Mouse (Mus musculus) c-Kit-positive CD71-positive TER-119-positive erythroid progenitor cells, embryonic 14.5 days (primary cell): ENCODE measurements around the gene Smarce1.
"Not testable (repeated sequence)": the region's sequence is repeated elsewhere in the genome, so short reads cannot be mapped to it uniquely, and the experiment has no call there.

Source experiments
- DNase-seq: peaks from one replicate; pipeline ENCODE4 v3.0.0-alpha.2; 2013; ENCODE audit warnings: low spot score

Gene Smarce1

GRCm38 (mm10) chr11:99230261-99231048 is at the start of gene Smarce1:
TSS of gene Smarce1 (minus strand) at chr11:99231017.
- DNase-seq, result peak; percentile 72

- DNase-seq, result no peak
These were observed 49.2 kb upstream of the Smarce1 start for GRCm38 (mm10) chr11:99279986-99280385.

- no peak for DNase-seq
These were observed 46.0 kb upstream of the Smarce1 start for GRCm38 (mm10) chr11:99276786-99277185.

- DNase-seq, result no peak
These were observed 44.8 kb upstream of the Smarce1 start for GRCm38 (mm10) chr11:99275624-99276023.

GRCm38 (mm10) chr11:99272721-99273120 is 41.9 kb upstream of the Smarce1 start:
- no peak for DNase-seq

GRCm38 (mm10) chr11:99269192-99269591 is 38.4 kb upstream of the Smarce1 start:
- DNase-seq, result no peak

GRCm38 (mm10) chr11:99265796-99266195 is 35.0 kb upstream of the Smarce1 start:
- DNase-seq, result no peak

- no peak for DNase-seq
These were observed 34.4 kb upstream of the Smarce1 start for GRCm38 (mm10) chr11:99265220-99265619.

GRCm38 (mm10) chr11:99256213-99256612 is 25.4 kb upstream of the Smarce1 start:
- DNase-seq, result no peak

- DNase-seq, result no peak
These were observed 24.5 kb upstream of the Smarce1 start for GRCm38 (mm10) chr11:99255316-99255715.

- DNase-seq, result no peak
These were observed 23.1 kb upstream of the Smarce1 start for GRCm38 (mm10) chr11:99253893-99254292.

GRCm38 (mm10) chr11:99252671-99253070 is 21.9 kb upstream of the Smarce1 start:
- no peak for DNase-seq

- no peak for DNase-seq
These were observed 19.8 kb upstream of the Smarce1 start for GRCm38 (mm10) chr11:99250666-99251065.

- no peak for DNase-seq
These were observed 19.4 kb upstream of the Smarce1 start for GRCm38 (mm10) chr11:99250241-99250640.

- DNase-seq, result no peak
These were observed 18.3 kb upstream of the Smarce1 start for GRCm38 (mm10) chr11:99249115-99249514.

GRCm38 (mm10) chr11:99247916-99248315 is 17.1 kb upstream of the Smarce1 start:
- no peak for DNase-seq

GRCm38 (mm10) chr11:99244519-99244918 is 13.7 kb upstream of the Smarce1 start:
- DNase-seq, result not testable (repeated sequence)

- DNase-seq, result no peak
These were observed 13.1 kb upstream of the Smarce1 start, which contains the start of gene Krt222 for GRCm38 (mm10) chr11:99243820-99244374. TSS of gene Krt222 (minus strand) at chr11:99244085.

GRCm38 (mm10) chr11:99243200-99243819 is 12.5 kb upstream of the Smarce1 start:
- no peak for DNase-seq

- DNase-seq, result no peak
These were observed 11.2 kb upstream of the Smarce1 start for GRCm38 (mm10) chr11:99242056-99242455.

- no peak for DNase-seq
These were observed 7.7 kb upstream of the Smarce1 start for GRCm38 (mm10) chr11:99238468-99238867.

- DNase-seq, result no peak
These were observed 416 bp upstream of the Smarce1 start for GRCm38 (mm10) chr11:99231049-99231816.
